Mouse (Mus musculus) limb, embryonic 12.5 days (tissue): ENCODE data around the gene Nme7. TPM values are rescaled to one million over a fixed set of nuclear protein-coding genes. Genes with fewer than 3 reads are reported as not detected.

Source experiments
- ATAC-seq: fragments of 200-750 bp; cut with Nextera tagmentation; 2 replicates; pipeline ENCODE4 v1.8.0; 2017; ENCODE audit warnings: low read depth, moderate TSS enrichment; ENCODE audit not compliant: insufficient number of reproducible peaks, insufficient read depth, low FRiP score, low TSS enrichment
- H3K27ac ChIP-seq: fragments of 300-500 bp; sonication (generic); 2 replicates; pipeline ENCODE4 v1.5.1; 2016; ENCODE audit warnings: mild to moderate bottlenecking, moderate library complexity
- H3K27me3 ChIP-seq: fragments of 300-500 bp; sonication (generic); 2 replicates; pipeline ENCODE4 v1.6.1; 2016; ENCODE audit warnings: mild to moderate bottlenecking, moderate library complexity
- H3K36me3 ChIP-seq: fragments of 300-500 bp; sonication (generic); 2 replicates; pipeline ENCODE4 v1.6.1; 2016; ENCODE audit warnings: mild to moderate bottlenecking, moderate library complexity
- H3K4me1 ChIP-seq: fragments of 300-500 bp; sonication (generic); replicated peaks from 2 replicates; pipeline ENCODE4 v1.6.1; 2016
- H3K4me2 ChIP-seq: fragments of 300-500 bp; sonication (generic); 2 replicates; pipeline ENCODE4 v1.6.1; 2016; ENCODE audit warnings: mild to moderate bottlenecking, moderate library complexity
- H3K4me3 ChIP-seq: fragments of 300-500 bp; sonication (generic); replicated peaks from 2 replicates; pipeline ENCODE4 v1.5.1; 2016; ENCODE audit warnings: mild to moderate bottlenecking
- H3K9ac ChIP-seq: fragments of 300-500 bp; sonication (generic); replicated peaks from 2 replicates; pipeline ENCODE4 v1.6.1; 2016; ENCODE audit warnings: mild to moderate bottlenecking, moderate library complexity
- H3K9me3 ChIP-seq: fragments of 300-500 bp; sonication (generic); 2 replicates; pipeline ENCODE4 v1.6.1; 2016; ENCODE audit warnings: mild to moderate bottlenecking, moderate library complexity
- WGBS: fragments of 180-500 bp; shearing (Covaris S2); methylation state at CpG from one replicate; pipeline ENCODE4 v1.1.7; 2016; 5-methylcytosine and 5-hydroxymethylcytosine counted together
- polyA plus RNA-seq: library from polyadenylated mRNA; unstranded; fragments of >200 nt; fragmentation: Nextera tagmentation; extraction: Ambion mirVana; gene quantifications from 2 replicates; pipeline ENCODE4 v1.2.1, GENCODE M21; 2016

The Nme7 gene
- polyA plus RNA-seq, 1 experiment from 2014 or later: 42.3 TPM

DNA sequence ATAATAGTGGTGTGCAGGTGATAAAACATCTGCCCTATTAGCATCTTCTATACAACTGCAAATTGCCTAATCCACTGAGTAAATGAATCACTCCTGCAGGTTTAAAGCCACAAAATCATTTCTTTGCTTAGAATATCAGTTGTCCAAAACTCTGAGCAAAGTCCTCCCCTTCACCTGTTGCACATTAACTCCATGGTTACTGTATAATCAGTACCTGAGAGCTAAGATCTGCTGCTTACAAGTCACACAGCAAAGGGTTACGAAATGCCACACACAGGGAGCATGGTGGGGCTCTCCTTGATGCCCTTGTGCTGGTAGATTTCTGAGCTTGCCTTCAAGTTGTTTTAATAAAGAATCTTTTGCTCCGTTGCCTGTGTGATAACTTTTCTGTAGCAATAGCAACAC, 111.4 kb downstream of the Nme7 start:
- ATAC-seq: no peak
- 83% methylated on average over 2 of the region's 2 CpGs for WGBS
- H3K4me2 ChIP-seq: no peak overlapping the region
- peaks cover 9% of the 10 kb centered on the region; the same call in 1 of the 2 replicates for H3K36me3 ChIP-seq
- no peak overlapping the region for H3K9ac ChIP-seq
- no peak overlapping the region for H3K4me3 ChIP-seq
- H3K9me3 ChIP-seq: no peaks in the 10 kb centered on the region
- no peaks in the 10 kb centered on the region for H3K27me3 ChIP-seq
- H3K27ac ChIP-seq: no peak overlapping the region
- no peaks in the 10 kb centered on the region for H3K4me1 ChIP-seq

DNA sequence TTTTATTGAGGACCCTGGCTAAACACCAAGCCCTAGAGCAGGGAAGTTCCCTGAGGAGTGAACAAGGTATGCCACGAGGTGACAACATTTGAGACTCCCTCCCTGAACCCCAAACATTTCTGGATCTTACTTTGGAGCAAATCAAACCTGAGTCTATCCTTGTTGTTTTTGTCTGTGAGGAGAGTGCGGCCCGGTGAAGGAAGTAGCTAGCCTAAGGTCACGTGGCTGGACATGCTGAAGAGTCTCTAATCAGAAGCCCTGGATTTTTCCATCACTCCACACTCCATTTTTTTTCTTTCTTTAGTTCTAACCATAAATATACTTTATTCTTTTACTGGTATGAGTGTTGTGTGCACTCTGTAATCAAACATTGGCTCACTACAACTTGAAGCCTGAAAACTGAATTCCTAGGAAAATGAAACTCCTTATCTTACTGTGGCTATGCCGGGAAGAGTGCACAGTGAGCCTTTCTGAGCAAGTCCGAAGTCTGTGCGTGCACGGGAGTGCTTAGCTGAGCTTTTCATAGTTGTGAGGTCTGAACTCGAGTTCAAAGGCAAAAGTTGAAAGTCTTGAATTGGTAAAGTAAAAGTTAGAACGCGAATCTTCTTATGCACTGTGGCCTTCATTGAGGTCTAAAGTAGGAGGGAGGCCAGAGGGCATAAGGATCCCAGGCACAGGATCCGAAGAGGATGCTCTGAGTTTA, 112.9 kb downstream of the Nme7 start:
- H3K9ac ChIP-seq: no peak overlapping the region
- no peak overlapping the region for H3K27ac ChIP-seq
- H3K36me3 ChIP-seq: peaks cover 9% of the 10 kb centered on the region; the same call in 1 of the 2 replicates
- H3K4me1 ChIP-seq: no peaks in the 10 kb centered on the region
- H3K4me3 ChIP-seq: no peak overlapping the region
- no peaks in the 10 kb centered on the region for H3K27me3 ChIP-seq
- no peaks in the 10 kb centered on the region for H3K9me3 ChIP-seq
- no peak for ATAC-seq
- WGBS: 89% methylated on average over 12 of the region's 12 CpGs
- no peak overlapping the region for H3K4me2 ChIP-seq

DNA sequence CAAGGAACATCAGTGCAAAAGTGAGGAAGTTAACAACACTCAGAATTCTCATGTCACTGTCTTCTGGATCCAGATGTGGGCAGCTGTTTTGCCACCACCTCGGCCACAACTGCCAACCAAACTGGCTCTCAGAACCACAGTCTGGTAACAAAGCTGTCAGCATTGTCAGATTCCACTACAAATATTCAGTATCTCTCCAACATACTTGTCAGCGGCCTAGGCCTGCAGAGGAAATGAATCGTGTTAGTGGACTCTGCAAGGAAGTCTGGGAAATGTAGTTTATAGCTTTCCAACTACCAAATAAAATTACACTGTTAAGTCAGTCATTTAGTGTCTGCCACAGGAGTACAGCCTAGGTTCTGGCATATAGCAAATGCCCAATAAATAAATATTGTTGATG, 113.7 kb downstream of the Nme7 start:
- H3K9ac ChIP-seq: no peak overlapping the region
- H3K27me3 ChIP-seq: no peaks in the 10 kb centered on the region
- H3K9me3 ChIP-seq: no peaks in the 10 kb centered on the region
- no peaks in the 10 kb centered on the region for H3K4me1 ChIP-seq
- H3K27ac ChIP-seq: no peak overlapping the region
- 75% methylated on average over 3 of the region's 3 CpGs for WGBS
- no peak overlapping the region for H3K4me2 ChIP-seq
- peaks cover 9% of the 10 kb centered on the region; the same call in 1 of the 2 replicates for H3K36me3 ChIP-seq
- no peak overlapping the region for H3K4me3 ChIP-seq
- ATAC-seq: no peak

DNA sequence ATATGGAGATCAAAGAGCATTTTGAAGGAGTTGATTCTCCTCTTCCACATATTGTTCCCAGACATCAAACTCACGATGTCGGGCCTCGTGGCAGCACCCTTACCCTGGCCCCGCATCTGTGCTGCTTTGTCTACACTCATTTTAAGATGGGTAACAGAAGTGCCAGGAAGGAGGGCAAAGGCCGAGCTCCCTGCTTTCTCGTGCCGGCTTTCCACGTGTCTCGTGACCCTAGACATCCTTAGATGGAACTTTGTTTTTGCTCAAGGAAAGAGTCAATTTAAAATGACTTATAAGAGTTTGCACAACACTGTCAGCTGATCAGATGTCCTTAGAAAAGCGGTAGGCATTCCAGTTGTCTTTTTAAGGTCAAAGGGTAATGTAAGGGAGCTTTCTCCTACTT, 114.4 kb downstream of the Nme7 start:
- Histone ChIP-seq H3K4me3 (no peak overlapping the region), H3K27ac (no peak overlapping the region), H3K4me1 (no peaks in the 10 kb centered on the region), H3K9me3 (no peaks in the 10 kb centered on the region), H3K9ac (no peak overlapping the region), H3K4me2 (no peak overlapping the region), H3K27me3 (no peaks in the 10 kb centered on the region), H3K36me3 (peaks cover 4% of the 10 kb centered on the region; the same call in 1 of the 2 replicates)
- WGBS: 72% methylated on average over 10 of the region's 10 CpGs
- no peak for ATAC-seq

DNA sequence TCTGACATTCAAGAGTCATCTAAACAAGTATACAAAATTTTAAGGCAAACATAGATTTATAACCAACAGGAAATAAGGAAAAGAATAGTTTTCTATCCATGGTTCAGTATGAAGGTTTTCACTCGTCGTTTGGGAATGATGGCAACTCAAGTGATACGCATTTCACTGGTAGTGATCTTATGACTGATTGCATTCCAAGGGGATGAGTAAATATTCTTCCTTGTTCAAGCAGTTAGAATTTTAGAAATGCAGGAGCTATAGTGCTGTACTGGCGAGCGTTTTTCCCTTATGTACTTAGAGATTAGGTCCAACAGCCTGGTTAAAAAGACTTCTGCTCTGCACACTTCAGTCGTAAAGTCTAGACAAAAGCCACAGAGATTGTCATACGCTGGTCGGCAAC, 115.5 kb downstream of the Nme7 start:
- Histone ChIP-seq H3K9me3 (no peaks in the 10 kb centered on the region), H3K9ac (no peak overlapping the region), H3K27ac (no peak overlapping the region), H3K27me3 (no peaks in the 10 kb centered on the region), H3K36me3 (no peaks in the 10 kb centered on the region), H3K4me1 (no peaks in the 10 kb centered on the region), H3K4me2 (no peak overlapping the region), H3K4me3 (no peak overlapping the region)
- WGBS: 83% methylated on average over 8 of the region's 8 CpGs
- no peak for ATAC-seq

DNA sequence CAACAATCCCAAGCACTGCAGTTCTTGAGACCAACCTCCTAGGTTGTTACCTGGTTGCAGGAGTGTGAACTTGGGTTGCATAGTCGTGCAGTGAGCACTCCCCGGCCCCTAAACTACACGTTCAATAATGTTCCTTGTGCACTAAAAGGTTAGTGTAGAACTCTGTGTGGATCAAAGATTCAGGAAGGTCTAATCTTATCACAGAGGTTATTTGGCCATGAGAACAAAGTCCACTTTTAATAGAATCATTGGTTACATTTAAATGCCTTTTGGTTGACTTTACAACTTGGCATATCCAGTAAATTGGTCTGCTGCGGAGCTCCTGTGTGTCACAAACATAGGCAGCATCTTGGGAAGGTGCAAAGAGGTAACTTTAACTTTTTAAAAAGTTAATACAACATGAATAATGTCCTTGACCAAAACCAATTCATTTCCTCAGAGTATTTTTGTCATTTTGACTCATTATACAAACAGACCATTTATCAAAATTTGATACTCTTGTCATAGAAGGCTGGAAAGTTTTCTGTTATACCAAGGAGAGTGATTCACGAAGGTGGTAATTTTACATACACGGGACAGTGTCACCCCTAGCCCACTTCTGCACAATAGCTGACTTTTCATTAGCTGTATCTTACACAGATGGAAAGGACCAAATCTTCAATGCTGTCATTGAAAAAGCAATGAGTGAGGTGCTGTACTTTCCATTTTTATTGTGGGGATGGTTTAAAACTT, 116.9 kb downstream of the Nme7 start:
- no peak overlapping the region for H3K9ac ChIP-seq
- no peaks in the 10 kb centered on the region for H3K9me3 ChIP-seq
- H3K4me2 ChIP-seq: no peak overlapping the region
- H3K4me1 ChIP-seq: no peaks in the 10 kb centered on the region
- H3K27me3 ChIP-seq: no peaks in the 10 kb centered on the region
- 74% methylated on average over 6 of the region's 6 CpGs for WGBS
- no peaks in the 10 kb centered on the region for H3K36me3 ChIP-seq
- ATAC-seq: no peak
- H3K4me3 ChIP-seq: no peak overlapping the region
- H3K27ac ChIP-seq: no peak overlapping the region

- 85% methylated on average over 7 of the region's 7 CpGs for WGBS
- no peak overlapping the region for H3K9ac ChIP-seq
- no peak overlapping the region for H3K4me2 ChIP-seq
- H3K36me3 ChIP-seq: no peaks in the 10 kb centered on the region
- no peaks in the 10 kb centered on the region for H3K27me3 ChIP-seq
- H3K4me1 ChIP-seq: no peaks in the 10 kb centered on the region
- no peak overlapping the region for H3K27ac ChIP-seq
- no peaks in the 10 kb centered on the region for H3K9me3 ChIP-seq
- no peak for ATAC-seq
- H3K4me3 ChIP-seq: no peak overlapping the region
These were observed 122.3 kb downstream of the Nme7 start for GRCm38 (mm10) chr1:164426227-164426626.

GRCm38 (mm10) chr1:164427777-164428176, 123.9 kb downstream of the Nme7 start:
- H3K9me3 ChIP-seq: no peaks in the 10 kb centered on the region
- H3K4me2 ChIP-seq: no peak overlapping the region
- 71% methylated on average over 7 of the region's 7 CpGs for WGBS
- no peak overlapping the region for H3K27ac ChIP-seq
- no peaks in the 10 kb centered on the region for H3K27me3 ChIP-seq
- H3K36me3 ChIP-seq: no peaks in the 10 kb centered on the region
- ATAC-seq: no peak
- H3K4me3 ChIP-seq: no peak overlapping the region
- no peaks in the 10 kb centered on the region for H3K4me1 ChIP-seq
- no peak overlapping the region for H3K9ac ChIP-seq

- ATAC-seq: no peak
- Histone ChIP-seq H3K27me3 (no peaks in the 10 kb centered on the region), H3K9me3 (no peaks in the 10 kb centered on the region), H3K4me1 (no peaks in the 10 kb centered on the region), H3K4me3 (no peak overlapping the region), H3K36me3 (no peaks in the 10 kb centered on the region), H3K4me2 (no peak overlapping the region), H3K27ac (no peak overlapping the region), H3K9ac (no peak overlapping the region)
- 82% methylated on average over 9 of the region's 9 CpGs for whole genome bisulfite sequencing
These were observed 124.7 kb downstream of the Nme7 start for GRCm38 (mm10) chr1:164428644-164429043.

- Histone ChIP-seq H3K4me2 (no peak overlapping the region), H3K27me3 (no peaks in the 10 kb centered on the region), H3K4me3 (no peak overlapping the region), H3K9me3 (no peaks in the 10 kb centered on the region), H3K9ac (no peak overlapping the region), H3K4me1 (0 out of 2 replicates have a peak, but pooled peaks cover 2% of the 10 kb centered on the region), H3K36me3 (peaks cover 5% of the 10 kb centered on the region; the same call in 1 of the 2 replicates), H3K27ac (no peak overlapping the region)
- ATAC-seq: no peak
- WGBS: 59% methylated on average over 5 of the region's 5 CpGs
These were observed 128.7 kb downstream of the Nme7 start for GRCm38 (mm10) chr1:164432649-164433048.

DNA sequence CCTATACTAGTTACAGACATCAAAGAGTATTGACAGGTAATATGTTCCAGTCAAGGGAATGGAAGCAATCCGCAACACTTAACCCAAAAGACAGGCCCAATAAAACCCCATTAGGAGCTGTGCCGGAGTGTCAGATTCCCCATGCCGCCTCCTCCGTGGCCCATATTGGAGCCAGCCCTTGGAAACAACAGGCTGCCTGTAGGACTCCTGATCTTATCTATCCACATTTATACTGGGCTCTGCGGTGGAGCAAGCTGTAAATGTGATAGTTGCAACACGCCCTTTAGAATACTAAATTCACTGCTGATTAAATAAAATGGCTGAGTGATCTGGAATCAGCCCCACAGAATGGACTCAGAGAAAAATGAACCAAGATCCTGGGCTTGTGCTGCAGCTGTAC, 130.1 kb downstream of the Nme7 start:
- ATAC-seq: peak; percentile 56; the same call in 1 of the 2 replicates
- Histone ChIP-seq H3K9ac (no peak overlapping the region), H3K27ac (no peak overlapping the region), H3K36me3 (peaks cover 13% of the 10 kb centered on the region; the same call in 1 of the 2 replicates), H3K27me3 (no peaks in the 10 kb centered on the region), H3K4me1 (0 out of 2 replicates have a peak, but pooled peaks cover 2% of the 10 kb centered on the region), H3K4me2 (no peak overlapping the region), H3K4me3 (no peak overlapping the region), H3K9me3 (no peaks in the 10 kb centered on the region)
- 19% methylated on average over 6 of the region's 6 CpGs for WGBS
